28 mouse cellular contexts compared by ENCODE assay signal in the genomic region with DNA sequence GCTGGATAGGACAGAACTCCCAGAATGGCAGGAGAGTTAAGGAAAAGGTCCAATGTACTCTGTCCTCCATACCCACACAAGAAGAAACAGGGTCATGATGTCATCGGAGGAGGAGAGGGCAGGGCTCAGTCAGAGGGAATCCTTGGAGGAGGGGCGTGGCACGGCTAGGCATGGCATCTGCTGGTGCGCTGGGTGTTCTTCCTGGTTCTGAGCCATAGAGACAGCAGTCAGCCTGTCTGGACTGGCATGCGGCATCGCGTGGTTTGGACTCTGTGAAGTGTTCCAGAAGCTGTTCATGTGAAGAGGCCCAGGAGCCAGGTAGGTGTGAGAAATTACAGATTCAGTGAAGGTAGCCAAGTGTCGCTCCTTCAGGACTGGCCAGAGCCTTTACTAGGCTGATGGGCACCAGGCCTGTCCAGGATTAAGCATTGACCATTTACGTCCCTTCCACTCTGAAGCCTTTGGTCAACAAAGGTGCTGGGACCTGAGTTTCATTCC. TPM values are rescaled to one million over a fixed set of nuclear protein-coding genes. Genes with fewer than 3 reads are reported as not detected.
DNase-seq lines count a peak whose midpoint lies in the region; ATAC-seq and TF ChIP-seq lines count a peak whose summit lies in the region.
"Had no signal": no experiment of that assay in that cellular context is flagged by ENCODE, and none has a peak within 500 bp of the region (broad histone marks: within the 10 kb centered on the region; RNA-seq: fewer than 3 reads in every experiment).

No protein-coding gene starts in this region.

- H3K27me3 ChIP-seq in heart, embryonic 11.5 days (ENCODE audit: control insufficient read depth, insufficient read depth, low read length): no peaks in the 10 kb centered on the region
- H3K27me3 ChIP-seq in midbrain, embryonic 11.5 days (ENCODE audit: control insufficient read depth, insufficient read depth, low read length): no peaks in the 10 kb centered on the region
- H3K27me3 ChIP-seq in midbrain, embryonic 16.5 days (ENCODE audit: control insufficient read depth, insufficient read depth, low read depth, low read length): no peaks in the 10 kb centered on the region
- H3K27me3 ChIP-seq in forebrain, postnatal 0 days (ENCODE audit: insufficient read depth, low read length): no peaks in the 10 kb centered on the region
- H3K27me3 ChIP-seq: embryonic facial prominence, embryonic 15.5 days; forebrain, embryonic 15.5 days; intestine, embryonic 15.5 days had no signal

- H3K36me3 ChIP-seq in heart, embryonic 11.5 days (ENCODE audit: control insufficient read depth, insufficient read depth, low read length): no peaks in the 10 kb centered on the region
- no peaks in the 10 kb centered on the region for H3K36me3 ChIP-seq in midbrain, embryonic 11.5 days (ENCODE audit: control insufficient read depth, insufficient read depth, low read length)
- no peaks in the 10 kb centered on the region for H3K36me3 ChIP-seq in midbrain, embryonic 16.5 days (ENCODE audit: control insufficient read depth, insufficient read depth, low read length)
- no peaks in the 10 kb centered on the region for H3K36me3 ChIP-seq in forebrain, postnatal 0 days (ENCODE audit: insufficient read depth)
- H3K36me3 ChIP-seq: embryonic facial prominence, embryonic 12.5 days; embryonic facial prominence, embryonic 15.5 days; forebrain, embryonic 12.5 days; forebrain, embryonic 15.5 days; heart, embryonic 10.5 days; hindbrain, embryonic 12.5 days; intestine, embryonic 15.5 days had no signal

- no peak overlapping the region for H3K27ac ChIP-seq in heart, embryonic 11.5 days (ENCODE audit: low read depth, low read length)
- H3K27ac ChIP-seq in midbrain, embryonic 11.5 days (ENCODE audit: low read depth, low read length): no peak overlapping the region
- no peak overlapping the region for H3K27ac ChIP-seq in midbrain, embryonic 16.5 days (ENCODE audit: low read length)
- no peak overlapping the region for H3K27ac ChIP-seq in forebrain, postnatal 0 days (ENCODE audit: low read depth, low read length)
- H3K27ac ChIP-seq: embryonic facial prominence, embryonic 12.5 days; embryonic facial prominence, embryonic 15.5 days; forebrain, embryonic 12.5 days; forebrain, embryonic 15.5 days; heart, adult 2 months; heart, embryonic 10.5 days; hindbrain, embryonic 12.5 days; intestine, embryonic 15.5 days had no signal

- no peak overlapping the region for H3K9ac ChIP-seq in heart, embryonic 11.5 days (ENCODE audit: low read depth, low read length)
- H3K9ac ChIP-seq in midbrain, embryonic 11.5 days (ENCODE audit: low read length): no peak overlapping the region
- no peak overlapping the region for H3K9ac ChIP-seq in midbrain, embryonic 16.5 days (ENCODE audit: low read depth, low read length)
- H3K9ac ChIP-seq in forebrain, postnatal 0 days: no peak overlapping the region
- H3K9ac ChIP-seq: embryonic facial prominence, embryonic 12.5 days; embryonic facial prominence, embryonic 15.5 days; forebrain, embryonic 12.5 days; forebrain, embryonic 15.5 days; hindbrain, embryonic 12.5 days; intestine, embryonic 15.5 days had no signal

- H3K4me1 ChIP-seq in heart, embryonic 11.5 days (ENCODE audit: control insufficient read depth, insufficient read depth, low read length): no peaks in the 10 kb centered on the region
- no peaks in the 10 kb centered on the region for H3K4me1 ChIP-seq in midbrain, embryonic 11.5 days (ENCODE audit: control insufficient read depth, insufficient read depth, low read length)
- H3K4me1 ChIP-seq in midbrain, embryonic 16.5 days (ENCODE audit: control insufficient read depth, insufficient read depth, low read length): no peaks in the 10 kb centered on the region
- H3K4me1 ChIP-seq in forebrain, postnatal 0 days (ENCODE audit: insufficient read depth): no peaks in the 10 kb centered on the region
- H3K4me1 ChIP-seq: embryonic facial prominence, embryonic 12.5 days; forebrain, embryonic 12.5 days; forebrain, embryonic 15.5 days; hindbrain, embryonic 12.5 days; intestine, embryonic 15.5 days had no signal

- no peak for ATAC-seq in heart, embryonic 11.5 days (replicated peaks; ENCODE audit: insufficient number of reproducible peaks, low FRiP score, low TSS enrichment)
- ATAC-seq in midbrain, embryonic 11.5 days (ENCODE audit: low FRiP score): no peak
- no peak for ATAC-seq in midbrain, embryonic 16.5 days
- ATAC-seq in forebrain, postnatal 0 days: no peak
- ATAC-seq: activated CD4-positive, CD25-positive, alpha-beta regulatory T cell, adult 4 months; CD4-positive, CD25-positive, alpha-beta regulatory T cell, adult 4 months; forebrain, embryonic 15.5 days; hindbrain, embryonic 16.5 days; intestine, embryonic 15.5 days had no signal

- H3K9me3 ChIP-seq in heart, embryonic 11.5 days (replicated peaks; ENCODE audit: control insufficient read depth, low read length): no peaks in the 10 kb centered on the region
- H3K9me3 ChIP-seq in midbrain, embryonic 11.5 days (ENCODE audit: control insufficient read depth, low read length): no peaks in the 10 kb centered on the region
- H3K9me3 ChIP-seq in midbrain, embryonic 16.5 days (replicated peaks; ENCODE audit: control insufficient read depth, low read length, poor library complexity, severe bottlenecking): no peaks in the 10 kb centered on the region
- H3K9me3 ChIP-seq in forebrain, postnatal 0 days (ENCODE audit: low read length): no peaks in the 10 kb centered on the region
- H3K9me3 ChIP-seq: embryonic facial prominence, embryonic 12.5 days; embryonic facial prominence, embryonic 15.5 days; forebrain, embryonic 15.5 days; heart, embryonic 10.5 days; hindbrain, embryonic 12.5 days; intestine, embryonic 15.5 days had no signal

- DNase-seq in heart, adult 11 months: peak; percentile 89
- DNase-seq in midbrain, embryonic 11.5 days (ENCODE audit: low spot score, missing footprints): peak; percentile 82
- DNase-seq in fat pad, adult 2 months (ENCODE audit: extremely low read depth, low read depth, low spot score): peak; percentile 11
- no peak for DNase-seq in forebrain, postnatal 0 days
- DNase-seq: adrenal gland, adult 8-10 months; adrenal gland, postnatal 25 days; cerebellum, adult 18-20 months; cerebellum, adult 9-10 months; cerebellum, postnatal 25 days; gastrocnemius, postnatal 14 days; heart, adult 2 months had no signal

- 92% methylated on average over 9 of the region's 9 CpGs for WGBS in heart, embryonic 11.5 days (ENCODE audit: insufficient replicate concordance)
- 96% methylated on average over 9 of the region's 9 CpGs for WGBS in midbrain, embryonic 11.5 days
- 95% methylated on average over 9 of the region's 9 CpGs for WGBS in midbrain, embryonic 16.5 days
- 91% methylated on average over 9 of the region's 9 CpGs for WGBS in forebrain, postnatal 0 days

- no peak overlapping the region for H3K4me3 ChIP-seq in heart, embryonic 11.5 days (ENCODE audit: low read depth, low read length)
- H3K4me3 ChIP-seq in midbrain, embryonic 11.5 days (ENCODE audit: low read depth, low read length): no peak overlapping the region
- H3K4me3 ChIP-seq in midbrain, embryonic 16.5 days (ENCODE audit: low read depth, low read length): no peak overlapping the region
- no peak overlapping the region for H3K4me3 ChIP-seq in forebrain, postnatal 0 days (ENCODE audit: low read depth, low read length)
- H3K4me3 ChIP-seq: embryonic facial prominence, embryonic 12.5 days; embryonic facial prominence, embryonic 15.5 days; forebrain, embryonic 12.5 days; forebrain, embryonic 15.5 days; heart, adult 2 months; heart, embryonic 10.5 days; hindbrain, embryonic 12.5 days; intestine, embryonic 15.5 days had no signal

- H3K4me2 ChIP-seq in heart, embryonic 11.5 days: no peak overlapping the region
- no peak overlapping the region for H3K4me2 ChIP-seq in midbrain, embryonic 11.5 days
- H3K4me2 ChIP-seq in midbrain, embryonic 16.5 days (ENCODE audit: low read length): no peak overlapping the region
- no peak overlapping the region for H3K4me2 ChIP-seq in forebrain, postnatal 0 days (ENCODE audit: low read depth)
- H3K4me2 ChIP-seq: embryonic facial prominence, embryonic 12.5 days; embryonic facial prominence, embryonic 15.5 days; forebrain, embryonic 12.5 days; forebrain, embryonic 15.5 days; hindbrain, embryonic 12.5 days; intestine, embryonic 15.5 days had no signal

- TF ChIP-seq CTCF in forebrain, postnatal 0 days (IDR thresholded peaks at IDR 0.05; ENCODE audit: low read depth): no peak

RNA-seq across cellular contexts. Expression of gene Myl2, which starts 14.6 kb away (rescaled TPM):
- 6,790 and 6,847 TPM in 2 replicates for polyA plus RNA-seq in heart, embryonic 11.5 days (2014; fragmentation: Nextera tagmentation; extraction: Ambion mirVana)
- polyA plus RNA-seq in midbrain, embryonic 11.5 days (2014; fragmentation: Nextera tagmentation; extraction: Ambion mirVana): 0.29 TPM in 1 of 2 replicates, not detected in the other
- 1.6 and 2.4 TPM in 2 replicates for polyA plus RNA-seq in midbrain, embryonic 16.5 days (2015; fragmentation: Nextera tagmentation; extraction: Ambion mirVana)
- 0.38 and 2.9 TPM in 2 replicates for total RNA-seq in forebrain, postnatal 0 days (2014; rRNA removed)
- polyA plus RNA-seq in forebrain, postnatal 0 days (2015; fragmentation: Nextera tagmentation; extraction: Ambion mirVana): 1.7 TPM in 2 replicates
- total RNA-seq: adrenal gland, adult 8-10 months; adrenal gland, postnatal 25 days; common myeloid progenitor, adult 5-6 weeks; hematopoietic stem cell, adult 5-6 weeks had no signal
- polyA plus RNA-seq: activated CD4-positive, CD25-positive, alpha-beta regulatory T cell, adult 4 months; C2C12; CD4-positive, CD25-positive, alpha-beta regulatory T cell, adult 4 months had no signal

RNA-seq across cellular contexts. Expression of gene Ccdc63, which starts 25.3 kb away (rescaled TPM):
- polyA plus RNA-seq in heart, embryonic 11.5 days (2014; fragmentation: Nextera tagmentation; extraction: Ambion mirVana): 0.47 and 0.51 TPM in 2 replicates
- polyA plus RNA-seq in midbrain, embryonic 11.5 days (2014; fragmentation: Nextera tagmentation; extraction: Ambion mirVana): 0.03 TPM in 1 of 2 replicates, not detected in the other
- polyA plus RNA-seq in midbrain, embryonic 16.5 days (2015; fragmentation: Nextera tagmentation; extraction: Ambion mirVana): 0.24 and 0.25 TPM in 2 replicates
- 0.43 TPM in 1 of 2 replicates, not detected in the other for total RNA-seq in forebrain, postnatal 0 days (2014; rRNA removed)
- 0.08 and 0.16 TPM in 2 replicates for polyA plus RNA-seq in forebrain, postnatal 0 days (2015; fragmentation: Nextera tagmentation; extraction: Ambion mirVana)
- total RNA-seq: adrenal gland, postnatal 25 days; gastrocnemius, adult 18-20 months; gastrocnemius, postnatal 14 days; heart, postnatal 25 days had no signal
- polyA plus RNA-seq: C2C12; embryonic facial prominence, embryonic 12.5 days; forebrain, embryonic 12.5 days; forebrain, embryonic 15.5 days; hindbrain, embryonic 12.5 days; intestine, embryonic 15.5 days had no signal

RNA-seq across cellular contexts. Expression of gene Ppp1cc, which starts 42.8 kb away (rescaled TPM):
- polyA plus RNA-seq in heart, embryonic 11.5 days (2014; fragmentation: Nextera tagmentation; extraction: Ambion mirVana): 216 and 225 TPM in 2 replicates
- 311 and 338 TPM in 2 replicates for polyA plus RNA-seq in midbrain, embryonic 11.5 days (2014; fragmentation: Nextera tagmentation; extraction: Ambion mirVana)
- polyA plus RNA-seq in midbrain, embryonic 16.5 days (2015; fragmentation: Nextera tagmentation; extraction: Ambion mirVana): 188 and 193 TPM in 2 replicates
- 278 and 322 TPM in 2 replicates for total RNA-seq in forebrain, postnatal 0 days (2014; rRNA removed)
- 193 and 220 TPM in 2 replicates for polyA plus RNA-seq in forebrain, postnatal 0 days (2015; fragmentation: Nextera tagmentation; extraction: Ambion mirVana)

Comparison
In these comparisons a context has a peak if more than half of its experiments do, and no peak if none do; other contexts are left out.
1. RNA of gene Myl2, which starts 14.6 kb away (polyA plus RNA-seq): 6,790 to 6,847 TPM in heart, embryonic 11.5 days; 1.6 to 2.4 TPM in midbrain, embryonic 16.5 days, 1.7 TPM in forebrain, postnatal 0 days and 0.29 TPM in midbrain, embryonic 11.5 days; every median in the first group is over 1,000 times any median in the second.